In the genomic region with DNA sequence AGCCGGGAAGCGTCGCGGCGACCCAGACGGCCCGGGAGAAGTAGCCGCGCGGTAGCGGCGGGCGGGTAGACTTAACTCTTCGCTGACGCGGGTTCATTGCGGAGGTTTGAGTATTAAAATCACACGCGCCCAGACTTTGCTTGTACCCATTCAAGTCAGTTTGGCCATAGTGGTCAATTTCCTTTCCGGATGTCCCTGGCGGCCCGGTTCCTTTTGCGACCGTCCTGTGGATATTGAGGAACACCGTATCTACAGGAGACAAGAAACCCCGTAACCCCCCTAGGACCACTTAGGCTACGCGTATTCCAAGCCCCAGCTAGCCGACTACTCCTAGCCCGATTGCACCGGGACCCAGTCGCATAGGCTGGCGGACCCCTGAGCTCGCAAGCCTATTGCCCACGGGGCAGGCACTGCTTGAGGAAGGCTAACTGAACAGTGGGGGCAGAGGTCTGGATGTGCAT, we compare ENCODE assay signal across 8 mouse cellular contexts. TPM values are rescaled to one million over a fixed set of nuclear protein-coding genes. Genes with fewer than 3 reads are reported as not detected.
DNase-seq lines count a peak whose midpoint lies in the region; ATAC-seq and TF ChIP-seq lines count a peak whose summit lies in the region.

No protein-coding gene starts in this region.

- peaks cover 15% of the 10 kb centered on the region for H3K36me3 ChIP-seq in kidney, embryonic 16.5 days (ENCODE audit: insufficient read depth, low read length)
- 0 out of 2 replicates have a peak, but pooled peaks cover 8% of the 10 kb centered on the region for H3K36me3 ChIP-seq in embryonic facial prominence, embryonic 15.5 days
- H3K36me3 ChIP-seq in hindbrain, postnatal 0 days (ENCODE audit: insufficient read depth, low read length): no peaks in the 10 kb centered on the region; the same call in 1 of the 2 replicates
- H3K36me3 ChIP-seq in stomach, postnatal 0 days (ENCODE audit: control insufficient read depth, insufficient read depth, low read length): no peaks in the 10 kb centered on the region

- H3K27ac ChIP-seq in kidney, embryonic 16.5 days (ENCODE audit: low read length): peak overlapping the region; percentile 95
- peak overlapping the region; percentile 86 for H3K27ac ChIP-seq in embryonic facial prominence, embryonic 15.5 days (replicated peaks)
- H3K27ac ChIP-seq in hindbrain, postnatal 0 days: peak overlapping the region; percentile 32; the same call in 1 of the 2 replicates
- H3K27ac ChIP-seq in stomach, postnatal 0 days (replicated peaks): peak overlapping the region; percentile 92

- WGBS in kidney, embryonic 16.5 days: under 1% methylated on average over 35 of the region's 35 CpGs
- under 1% methylated on average over 35 of the region's 35 CpGs for WGBS in embryonic facial prominence, embryonic 15.5 days
- WGBS in hindbrain, postnatal 0 days: under 1% methylated on average over 35 of the region's 35 CpGs
- WGBS in stomach, postnatal 0 days: under 1% methylated on average over 35 of the region's 35 CpGs

- H3K9me3 ChIP-seq in kidney, embryonic 16.5 days (ENCODE audit: low read length): no peaks in the 10 kb centered on the region
- no peaks in the 10 kb centered on the region for H3K9me3 ChIP-seq in embryonic facial prominence, embryonic 15.5 days (replicated peaks)
- H3K9me3 ChIP-seq in hindbrain, postnatal 0 days (ENCODE audit: low read length): no peaks in the 10 kb centered on the region
- no peaks in the 10 kb centered on the region for H3K9me3 ChIP-seq in stomach, postnatal 0 days (ENCODE audit: control insufficient read depth, low read length)

- H3K27me3 ChIP-seq in kidney, embryonic 16.5 days (ENCODE audit: insufficient read depth, low read length): peaks cover 24% of the 10 kb centered on the region
- H3K27me3 ChIP-seq in embryonic facial prominence, embryonic 15.5 days: peaks cover 33% of the 10 kb centered on the region
- H3K27me3 ChIP-seq in hindbrain, postnatal 0 days (ENCODE audit: insufficient read depth, low read length): peaks cover 11% of the 10 kb centered on the region; the same call in 1 of the 2 replicates
- H3K27me3 ChIP-seq in stomach, postnatal 0 days (ENCODE audit: control insufficient read depth, insufficient read depth, low read length): no peaks in the 10 kb centered on the region

- H3K9ac ChIP-seq in kidney, embryonic 16.5 days (replicated peaks; ENCODE audit: low read length): peak overlapping the region; percentile 88
- H3K9ac ChIP-seq in embryonic facial prominence, embryonic 15.5 days: peak overlapping the region; percentile 44
- H3K9ac ChIP-seq in hindbrain, postnatal 0 days (replicated peaks; ENCODE audit: low read length): peak overlapping the region; percentile 40
- H3K9ac ChIP-seq in stomach, postnatal 0 days (ENCODE audit: low read length): peak overlapping the region; percentile 80

- peak overlapping the region; percentile 79 for H3K4me3 ChIP-seq in kidney, embryonic 16.5 days (ENCODE audit: low read length)
- H3K4me3 ChIP-seq in embryonic facial prominence, embryonic 15.5 days (replicated peaks): peak overlapping the region; percentile 62
- H3K4me3 ChIP-seq in hindbrain, postnatal 0 days (ENCODE audit: low read length): peak overlapping the region; percentile 54
- peak overlapping the region; percentile 74 for H3K4me3 ChIP-seq in stomach, postnatal 0 days (ENCODE audit: low read depth, low read length)

- DNase-seq in kidney, postnatal 36 days: no peak
- DNase-seq in MEL-GATA-1-ER (ENCODE audit: extremely low read depth, low read depth): peak; percentile 29
- peak; percentile 18 for DNase-seq in hindbrain, postnatal 0 days (ENCODE audit: low spot score)
- DNase-seq in lung, postnatal 10 days: peak; percentile 41
- DNase-seq in stomach, postnatal 0 days (ENCODE audit: low spot score): no peak
- DNase-seq in urinary bladder, postnatal 4 days (ENCODE audit: low spot score in 2 of 2): no peak

- peak; percentile 0; the same call in 1 of the 2 replicates for ATAC-seq in kidney, embryonic 16.5 days (ENCODE audit: low FRiP score, low TSS enrichment)
- ATAC-seq in embryonic facial prominence, embryonic 15.5 days (ENCODE audit: insufficient number of reproducible peaks, low FRiP score, low TSS enrichment, low read depth): no peak
- ATAC-seq in hindbrain, postnatal 0 days: no peak
- peak; percentile 1; the same call in 1 of the 2 replicates for ATAC-seq in stomach, postnatal 0 days (ENCODE audit: low FRiP score, low TSS enrichment)

- TF ChIP-seq EP300 in stomach, postnatal 0 days (optimal IDR thresholded peaks at IDR 0.05): no peak

- H3K4me1 ChIP-seq in kidney, embryonic 16.5 days (ENCODE audit: insufficient read depth, low read length): peaks cover 48% of the 10 kb centered on the region
- peaks cover 53% of the 10 kb centered on the region for H3K4me1 ChIP-seq in embryonic facial prominence, embryonic 15.5 days
- peaks cover 12% of the 10 kb centered on the region; the same call in 1 of the 2 replicates for H3K4me1 ChIP-seq in hindbrain, postnatal 0 days (ENCODE audit: insufficient read depth, low read length)
- H3K4me1 ChIP-seq in stomach, postnatal 0 days (replicated peaks; ENCODE audit: control insufficient read depth, insufficient read depth): peaks cover 7% of the 10 kb centered on the region; the same call in 1 of the 2 replicates

- no peak for TF ChIP-seq CTCF in hindbrain, postnatal 0 days (IDR thresholded peaks at IDR 0.05; ENCODE audit: low read depth)
- no peak for TF ChIP-seq CTCF in stomach, postnatal 0 days (IDR thresholded peaks at IDR 0.05; ENCODE audit: low read depth)

- H3K4me2 ChIP-seq in kidney, embryonic 16.5 days (replicated peaks; ENCODE audit: low read depth, low read length): peak overlapping the region; percentile 95
- H3K4me2 ChIP-seq in embryonic facial prominence, embryonic 15.5 days (replicated peaks): peak overlapping the region; percentile 96
- H3K4me2 ChIP-seq in hindbrain, postnatal 0 days (ENCODE audit: low read depth, low read length): peak overlapping the region; percentile 83
- H3K4me2 ChIP-seq in stomach, postnatal 0 days (replicated peaks; ENCODE audit: low read depth): peak overlapping the region; percentile 95

RNA-seq across cellular contexts. Expression of a gene that starts 0.8 kb away (rescaled TPM):
- 25.6 and 28.2 TPM in 2 replicates for polyA plus RNA-seq in kidney, embryonic 16.5 days (2015; fragmentation: Nextera tagmentation; extraction: Ambion mirVana)
- polyA plus RNA-seq in embryonic facial prominence, embryonic 15.5 days (2015; fragmentation: Nextera tagmentation; extraction: Ambion mirVana): 17.3 and 17.4 TPM in 2 replicates
- 11.3 and 15.9 TPM in 2 replicates for total RNA-seq in hindbrain, postnatal 0 days (2014; rRNA removed)
- polyA plus RNA-seq in hindbrain, postnatal 0 days (2015; fragmentation: Nextera tagmentation; extraction: Ambion mirVana): 7.8 and 7.9 TPM in 2 replicates
- polyA plus RNA-seq in stomach, postnatal 0 days (2015; fragmentation: Nextera tagmentation; extraction: Ambion mirVana): 6.2 and 8.0 TPM in 2 replicates

Comparison
In these comparisons a context has a peak if more than half of its experiments do, and no peak if none do; other contexts are left out.
1. ATAC-seq: peak in kidney, embryonic 16.5 days (single experiment) and stomach, postnatal 0 days (single experiment); none in embryonic facial prominence, embryonic 15.5 days (single experiment) and hindbrain, postnatal 0 days (single experiment).
2. H3K27ac ChIP-seq: peak in every context shown above with its lines; median percentile 95 in kidney, embryonic 16.5 days; 92 in stomach, postnatal 0 days; 86 in embryonic facial prominence, embryonic 15.5 days; 32 in hindbrain, postnatal 0 days.
3. DNase-seq: peak in MEL-GATA-1-ER (single experiment), hindbrain, postnatal 0 days (single experiment) and lung, postnatal 10 days (single experiment); none in kidney, postnatal 36 days (0 of 2), stomach, postnatal 0 days (single experiment) and urinary bladder, postnatal 4 days (0 of 2).
4. Peak in every context shown above with its lines, with median percentiles within 50 percentile points of each other: H3K4me2 ChIP-seq, H3K4me3 ChIP-seq and H3K9ac ChIP-seq.